Mouse (Mus musculus) spleen, adult 2 months (tissue): ENCODE measurements at regions not wholly inside any gene's neighbourhood (a gene's known extent, or its start where the extent isn't known, plus 50 kb on each side); places are given as distances from the start of the nearest gene placed in this dataset.

Experiments
- DNase-seq, 2 experiments: peaks; one replicate each; pipeline versions ENCODE4 v3.0.0 to v3.0.0-alpha.2; 2012 to 2021; ENCODE audit warnings: low spot score in 2 of 2, low read depth in 1 of 2
- H3K27ac ChIP-seq: fragments of 200-500 bp; 2 replicates; pipeline ENCODE4 v1.5.1; 2012; ENCODE audit warnings: low read length, inconsistent platforms; ENCODE audit not compliant: insufficient read depth
- H3K27me3 ChIP-seq: fragments of 200-500 bp; 2 replicates; pipeline ENCODE4 v1.6.1; 2012; ENCODE audit warnings: mild to moderate bottlenecking, moderate library complexity, low read length, inconsistent platforms; ENCODE audit not compliant: control insufficient read depth, insufficient read depth
- H3K36me3 ChIP-seq: fragments of 200-500 bp; 2 replicates; pipeline ENCODE4 v1.6.1; 2012; ENCODE audit warnings: mild to moderate bottlenecking, low read length, inconsistent platforms; ENCODE audit not compliant: control insufficient read depth, insufficient read depth
- H3K4me1 ChIP-seq: fragments of 200-500 bp; 2 replicates; pipeline ENCODE4 v1.6.1; 2011; ENCODE audit warnings: inconsistent platforms; ENCODE audit not compliant: control insufficient read depth, insufficient read depth, insufficient read length
- H3K4me3 ChIP-seq: fragments of 200-500 bp; 2 replicates; pipeline ENCODE4 v1.5.1; 2011; ENCODE audit warnings: mild to moderate bottlenecking, inconsistent platforms; ENCODE audit not compliant: insufficient read depth, insufficient read length; ENCODE audit errors: extremely low read depth
- CTCF ChIP-seq: fragments of 200-500 bp; IDR thresholded peaks from 2 replicates; pipeline ENCODE4 v1.5.1; 2011; ENCODE audit warnings: mild to moderate bottlenecking, inconsistent platforms; ENCODE audit not compliant: insufficient read depth, insufficient read length, insufficient replicate concordance; ENCODE audit errors: extremely low read depth
- POLR2A ChIP-seq: fragments of 200-500 bp; IDR thresholded peaks from 2 replicates; pipeline ENCODE4 v1.6.1; 2011; ENCODE audit warnings: low read depth, low read length, inconsistent platforms
- WGBS: fragments of 180-500 bp; shearing (Covaris S2); methylation state at CpG from one replicate; pipeline ENCODE4 v1.1.7; 2018; 5-methylcytosine and 5-hydroxymethylcytosine counted together

GRCm38 (mm10) chr1:138388634-138389033 is 115.1 kb downstream of the Atp6v1g3 start:
- no peak for DNase-seq
- WGBS = 92% methylated on average over 8 of the region's 8 CpGs
- Histone ChIP-seq H3K36me3 (no peaks in the 10 kb centered on the region), H3K27ac (no peak overlapping the region), H3K4me1 (peaks cover 6% of the 10 kb centered on the region), H3K4me3 (no peak overlapping the region), H3K27me3 (no peaks in the 10 kb centered on the region)
- TF ChIP-seq POLR2A = no peak
- TF ChIP-seq CTCF = no peak

GRCm38 (mm10) chr1:138389676-138390075 is 116.1 kb downstream of the Atp6v1g3 start:
- 86% methylated on average over 1 of the region's 1 CpGs for WGBS
- DNase-seq = no peak
- no peak for TF ChIP-seq CTCF
- no peak for TF ChIP-seq POLR2A
- Histone ChIP-seq H3K27ac (no peak overlapping the region), H3K27me3 (no peaks in the 10 kb centered on the region), H3K4me3 (no peak overlapping the region), H3K36me3 (no peaks in the 10 kb centered on the region), H3K4me1 (peaks cover 5% of the 10 kb centered on the region)

GRCm38 (mm10) chr1:138418610-138419009 is 145.1 kb downstream of the Atp6v1g3 start:
- no peak for DNase-seq
- no peak overlapping the region for H3K27ac ChIP-seq
- no peaks in the 10 kb centered on the region for H3K4me1 ChIP-seq
- no peaks in the 10 kb centered on the region for H3K27me3 ChIP-seq
- TF ChIP-seq CTCF = no peak
- H3K4me3 ChIP-seq = no peak overlapping the region
- 56% methylated on average over 3 of the region's 3 CpGs for WGBS
- no peaks in the 10 kb centered on the region for H3K36me3 ChIP-seq

GRCm38 (mm10) chr1:138427416-138427815 is 153.9 kb downstream of the Atp6v1g3 start:
- 96% methylated on average over 2 of the region's 2 CpGs for WGBS
- Histone ChIP-seq H3K27ac (no peak overlapping the region), H3K36me3 (no peaks in the 10 kb centered on the region), H3K4me3 (no peak overlapping the region), H3K4me1 (no peaks in the 10 kb centered on the region), H3K27me3 (no peaks in the 10 kb centered on the region)
- TF ChIP-seq CTCF (no peak), POLR2A (no peak)
- DNase-seq = no peak
